Mouse (Mus musculus) embryonic facial prominence, embryonic 14.5 days (tissue): ENCODE results near the gene Jade1. TPM values are rescaled to one million over a fixed set of nuclear protein-coding genes. Genes with fewer than 3 reads are reported as not detected.

ENCODE experiments used
- ATAC-seq: fragments of 200-750 bp; cut with Nextera tagmentation; 2 replicates; pipeline ENCODE4 v1.8.0; 2017; ENCODE audit warnings: low read depth, moderate number of reproducible peaks, moderate TSS enrichment
- DNase-seq: peaks from one replicate; pipeline ENCODE4 v3.0.0-alpha.2; 2015; ENCODE audit warnings: low spot score
- H3K27ac ChIP-seq: fragments of 300-500 bp; sonication (generic); replicated peaks from 2 replicates; pipeline ENCODE4 v1.5.1; 2014; ENCODE audit warnings: low read depth, mild to moderate bottlenecking, low read length, moderate library complexity
- H3K27me3 ChIP-seq: fragments of 300-500 bp; sonication (generic); replicated peaks from 2 replicates; pipeline ENCODE4 v1.6.1; 2014; ENCODE audit warnings: low read length; ENCODE audit not compliant: control insufficient read depth, insufficient read depth
- H3K36me3 ChIP-seq: fragments of 300-500 bp; sonication (generic); 2 replicates; pipeline ENCODE4 v1.6.1; 2014; ENCODE audit warnings: low read length, mixed read lengths; ENCODE audit not compliant: control insufficient read depth, insufficient read depth
- H3K4me1 ChIP-seq: fragments of 300-500 bp; sonication (generic); 2 replicates; pipeline ENCODE4 v1.6.1; 2014; ENCODE audit warnings: antibody characterized with exemption, low read length; ENCODE audit not compliant: control insufficient read depth, insufficient read depth
- H3K4me2 ChIP-seq: fragments of 300-500 bp; sonication (generic); 2 replicates; pipeline ENCODE4 v1.6.1; 2014; ENCODE audit warnings: low read depth, mild to moderate bottlenecking, low read length, moderate library complexity, mixed read lengths
- H3K4me3 ChIP-seq: fragments of 300-500 bp; sonication (generic); 2 replicates; pipeline ENCODE4 v1.5.1; 2014; ENCODE audit warnings: low read depth, mild to moderate bottlenecking, low read length
- H3K9ac ChIP-seq: fragments of 300-500 bp; sonication (generic); 2 replicates; pipeline ENCODE4 v1.6.1; 2014; ENCODE audit warnings: low read depth, mild to moderate bottlenecking, low read length, moderate library complexity, mixed read lengths
- H3K9me3 ChIP-seq: fragments of 300-500 bp; sonication (generic); 2 replicates; pipeline ENCODE4 v1.6.1; 2016; ENCODE audit warnings: low read length; ENCODE audit not compliant: control insufficient read depth
- WGBS: fragments of 180-500 bp; shearing (Covaris S2); extraction: QIAGEN DNeasy Blood & Tissue Kit; methylation state at CpG from one replicate; pipeline ENCODE4 v1.1.7; 2014; 5-methylcytosine and 5-hydroxymethylcytosine counted together
- polyA plus RNA-seq: library from polyadenylated mRNA; unstranded; fragments of >200 nt; fragmentation: Nextera tagmentation; extraction: Ambion mirVana; gene quantifications from 2 replicates; pipeline ENCODE4 v1.2.1, GENCODE M21; 2014

Gene Jade1
- polyA plus RNA-seq, 1 experiment from 2014 or later = 16.1 TPM

- 94% methylated on average over 3 of the region's 3 CpGs for WGBS
- H3K36me3 ChIP-seq = peaks cover 47% of the 10 kb centered on the region
Observed at GRCm38 (mm10) chr3:41612211-41612610, 56.7 kb downstream of the Jade1 start.

GRCm38 (mm10) chr3:41613706-41614105, 58.2 kb downstream of the Jade1 start:
- H3K36me3 ChIP-seq = peaks cover 47% of the 10 kb centered on the region
- H3K4me3 ChIP-seq = no peak overlapping the region
- H3K27me3 ChIP-seq = no peaks in the 10 kb centered on the region
- H3K9me3 ChIP-seq = peaks cover 4% of the 10 kb centered on the region; the same call in 1 of the 2 replicates
- no peaks in the 10 kb centered on the region for H3K4me1 ChIP-seq
- H3K27ac ChIP-seq = no peak overlapping the region
- no peak overlapping the region for H3K9ac ChIP-seq
- WGBS = 90% methylated on average over 9 of the region's 9 CpGs
- ATAC-seq (no peak), DNase-seq (no peak)
- H3K4me2 ChIP-seq = no peak overlapping the region

More at GRCm38 (mm10) chr3:41612211-41612610, 56.7 kb downstream of the Jade1 start:
- no peak overlapping the region for H3K27ac ChIP-seq
- no peak overlapping the region for H3K4me2 ChIP-seq
- no peak overlapping the region for H3K4me3 ChIP-seq
- no peaks in the 10 kb centered on the region for H3K27me3 ChIP-seq
- H3K4me1 ChIP-seq = no peaks in the 10 kb centered on the region
- DNase-seq = no peak
- peaks cover 4% of the 10 kb centered on the region; the same call in 1 of the 2 replicates for H3K9me3 ChIP-seq
- no peak overlapping the region for H3K9ac ChIP-seq
- no peak for ATAC-seq

- no peak for DNase-seq
- peaks cover 47% of the 10 kb centered on the region for H3K36me3 ChIP-seq
- no peak overlapping the region for H3K9ac ChIP-seq
- no peaks in the 10 kb centered on the region for H3K4me1 ChIP-seq
- H3K4me3 ChIP-seq = no peak overlapping the region
- no peak overlapping the region for H3K27ac ChIP-seq
- H3K9me3 ChIP-seq = peaks cover 4% of the 10 kb centered on the region; the same call in 1 of the 2 replicates
- no peaks in the 10 kb centered on the region for H3K27me3 ChIP-seq
- 97% methylated on average over 5 of the region's 5 CpGs for WGBS
- no peak for ATAC-seq
- H3K4me2 ChIP-seq = no peak overlapping the region
Observed at GRCm38 (mm10) chr3:41614230-41614985, 58.9 kb downstream of the Jade1 start.

- Histone ChIP-seq H3K9ac (no peak overlapping the region), H3K4me2 (no peak overlapping the region), H3K9me3 (no peaks in the 10 kb centered on the region), H3K36me3 (peaks cover 18% of the 10 kb centered on the region), H3K27me3 (no peaks in the 10 kb centered on the region), H3K4me1 (no peaks in the 10 kb centered on the region), H3K27ac (no peak overlapping the region), H3K4me3 (no peak overlapping the region)
- ATAC-seq (no peak; the same call in 1 of the 2 replicates), DNase-seq (peak; percentile 13)
- 68% methylated on average over 3 of the region's 3 CpGs for WGBS
Observed at GRCm38 (mm10) chr3:41618036-41618435, 62.5 kb downstream of the Jade1 start.

- WGBS = 90% methylated on average over 3 of the region's 3 CpGs
- H3K4me3 ChIP-seq = no peak overlapping the region
- no peak for DNase-seq
- peaks cover 13% of the 10 kb centered on the region for H3K36me3 ChIP-seq
- H3K9ac ChIP-seq = no peak overlapping the region
- ATAC-seq = no peak
- no peaks in the 10 kb centered on the region for H3K27me3 ChIP-seq
- no peak overlapping the region for H3K4me2 ChIP-seq
- H3K9me3 ChIP-seq = no peaks in the 10 kb centered on the region
- H3K27ac ChIP-seq = no peak overlapping the region
- no peaks in the 10 kb centered on the region for H3K4me1 ChIP-seq
Observed at GRCm38 (mm10) chr3:41618488-41618887, 63.0 kb downstream of the Jade1 start.

GRCm38 (mm10) chr3:41620971-41621370, 65.4 kb downstream of the Jade1 start:
- 87% methylated on average over 7 of the region's 7 CpGs for WGBS
- no peaks in the 10 kb centered on the region for H3K27me3 ChIP-seq
- no peak overlapping the region for H3K4me3 ChIP-seq
- no peak overlapping the region for H3K27ac ChIP-seq
- H3K9me3 ChIP-seq = no peaks in the 10 kb centered on the region
- DNase-seq (no peak), ATAC-seq (no peak)
- H3K4me2 ChIP-seq = no peak overlapping the region
- H3K4me1 ChIP-seq = no peaks in the 10 kb centered on the region
- H3K9ac ChIP-seq = no peak overlapping the region
- H3K36me3 ChIP-seq = no peaks in the 10 kb centered on the region

- H3K27ac ChIP-seq = no peak overlapping the region
- no peaks in the 10 kb centered on the region for H3K4me1 ChIP-seq
- no peak overlapping the region for H3K9ac ChIP-seq
- no peak overlapping the region for H3K4me2 ChIP-seq
- H3K4me3 ChIP-seq = no peak overlapping the region
- WGBS = 95% methylated on average over 1 of the region's 1 CpGs
- no peak for DNase-seq
- H3K9me3 ChIP-seq = no peaks in the 10 kb centered on the region
- no peaks in the 10 kb centered on the region for H3K27me3 ChIP-seq
- no peak for ATAC-seq
- H3K36me3 ChIP-seq = peaks cover 14% of the 10 kb centered on the region; the same call in 1 of the 2 replicates
Observed at GRCm38 (mm10) chr3:41655642-41656041, 100.1 kb downstream of the Jade1 start.
